Mouse (Mus musculus) limb, embryonic 10.5 days (tissue): ENCODE measurements around the gene Fzd5. TPM values are rescaled to one million over a fixed set of nuclear protein-coding genes. Genes with fewer than 3 reads are reported as not detected.

Experiments used
- DNase-seq: peaks from one replicate; pipeline ENCODE4 v3.0.0-alpha.2; 2017; ENCODE audit warnings: low spot score
- H3K27ac ChIP-seq: fragments of 300-500 bp; sonication (generic); 2 replicates; pipeline ENCODE4 v1.5.1; 2016; ENCODE audit warnings: mild to moderate bottlenecking
- H3K27me3 ChIP-seq: fragments of 300-500 bp; sonication (generic); 2 replicates; pipeline ENCODE4 v1.6.1; 2016; ENCODE audit warnings: low read depth, mild to moderate bottlenecking; ENCODE audit not compliant: poor library complexity, severe bottlenecking
- H3K36me3 ChIP-seq: fragments of 300-500 bp; sonication (generic); 2 replicates; pipeline ENCODE4 v1.6.1; 2016; ENCODE audit warnings: mild to moderate bottlenecking, moderate library complexity
- H3K4me1 ChIP-seq: fragments of 300-500 bp; sonication (generic); 2 replicates; pipeline ENCODE4 v1.6.1; 2016
- H3K4me3 ChIP-seq: fragments of 300-500 bp; sonication (generic); 2 replicates; pipeline ENCODE4 v1.5.1; 2016; ENCODE audit warnings: mild to moderate bottlenecking, moderate library complexity
- H3K9me3 ChIP-seq: fragments of 300-500 bp; sonication (generic); replicated peaks from 2 replicates; pipeline ENCODE4 v1.6.1; 2016; ENCODE audit warnings: mild to moderate bottlenecking
- WGBS: fragments of 180-500 bp; shearing (Covaris S2); methylation state at CpG from one replicate; pipeline ENCODE4 v1.1.7; 2016; 5-methylcytosine and 5-hydroxymethylcytosine counted together
- polyA plus RNA-seq: library from polyadenylated mRNA; unstranded; fragments of >200 nt; fragmentation: Nextera tagmentation; extraction: Ambion mirVana; gene quantifications from 2 replicates; pipeline ENCODE4 v1.2.1, GENCODE M21; 2016

Gene Fzd5
- polyA plus RNA-seq, 1 experiment from 2014 or later, result 0.29 TPM

GRCm38 (mm10) chr1:64731341-64732020 lies 6.1 kb downstream of the Fzd5 start:
- H3K36me3 ChIP-seq, result no peaks in the 10 kb centered on the region
- no peak overlapping the region for H3K4me3 ChIP-seq
- H3K27ac ChIP-seq, result no peak overlapping the region
- 65% methylated on average over 16 of the region's 16 CpGs for WGBS
- H3K27me3 ChIP-seq, result peaks cover 58% of the 10 kb centered on the region
- DNase-seq, result no peak
- peaks cover 20% of the 10 kb centered on the region for H3K4me1 ChIP-seq
- no peaks in the 10 kb centered on the region for H3K9me3 ChIP-seq

- no peak overlapping the region for H3K27ac ChIP-seq
- DNase-seq, result no peak
- H3K27me3 ChIP-seq, result peaks cover 44% of the 10 kb centered on the region
- H3K36me3 ChIP-seq, result peaks cover 6% of the 10 kb centered on the region
- 83% methylated on average over 4 of the region's 4 CpGs for WGBS
- H3K4me1 ChIP-seq, result peaks cover 6% of the 10 kb centered on the region
- H3K4me3 ChIP-seq, result no peak overlapping the region
- no peaks in the 10 kb centered on the region for H3K9me3 ChIP-seq
Measured at GRCm38 (mm10) chr1:64730046-64730445, 7.5 kb downstream of the Fzd5 start.

DNA sequence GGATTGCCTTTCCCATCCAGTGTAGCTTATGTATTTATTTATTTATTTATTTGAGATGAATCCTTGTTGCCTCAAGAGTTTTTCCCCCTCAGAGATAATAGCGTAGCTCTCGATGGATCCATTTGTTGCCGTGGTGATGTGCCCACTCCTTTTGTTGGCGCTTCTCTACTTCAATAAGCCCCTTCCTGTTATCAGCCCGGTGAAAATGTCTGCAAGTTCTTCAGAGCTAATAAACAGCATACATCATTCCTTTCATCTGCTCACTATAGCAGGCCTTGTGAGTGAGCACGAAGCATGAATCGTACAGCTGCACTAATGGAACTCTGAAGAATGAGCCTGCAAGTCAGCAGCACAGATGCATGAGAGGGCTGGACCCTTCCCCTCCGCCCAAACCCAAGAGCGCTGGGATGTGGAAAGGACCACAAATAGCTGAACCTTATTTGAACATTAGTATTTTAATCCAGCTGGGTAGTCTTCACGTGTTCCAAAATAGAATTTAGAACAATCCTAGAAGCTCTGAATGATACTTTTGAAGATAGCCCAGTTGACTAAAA lies 16.4 kb downstream of the Fzd5 start:
- no peak for DNase-seq
- WGBS, result 86% methylated on average over 10 of the region's 10 CpGs
- Histone ChIP-seq H3K9me3 (no peaks in the 10 kb centered on the region), H3K27me3 (no peaks in the 10 kb centered on the region), H3K4me3 (no peak overlapping the region), H3K36me3 (peaks cover 68% of the 10 kb centered on the region), H3K27ac (no peak overlapping the region), H3K4me1 (no peaks in the 10 kb centered on the region)

- peaks cover 75% of the 10 kb centered on the region for H3K36me3 ChIP-seq
- DNase-seq, result no peak
- H3K27ac ChIP-seq, result no peak overlapping the region
- H3K27me3 ChIP-seq, result no peaks in the 10 kb centered on the region
- H3K4me1 ChIP-seq, result no peaks in the 10 kb centered on the region
- no peak overlapping the region for H3K4me3 ChIP-seq
- H3K9me3 ChIP-seq, result no peaks in the 10 kb centered on the region
Measured at GRCm38 (mm10) chr1:64717504-64717903, 20.0 kb downstream of the Fzd5 start.

GRCm38 (mm10) chr1:64716589-64717304 lies 20.8 kb downstream of the Fzd5 start:
- Histone ChIP-seq H3K4me3 (no peak overlapping the region), H3K36me3 (peaks cover 71% of the 10 kb centered on the region), H3K4me1 (no peaks in the 10 kb centered on the region), H3K27me3 (no peaks in the 10 kb centered on the region), H3K27ac (no peak overlapping the region), H3K9me3 (no peaks in the 10 kb centered on the region)
- DNase-seq, result no peak
- WGBS, result 91% methylated on average over 7 of the region's 7 CpGs

DNA sequence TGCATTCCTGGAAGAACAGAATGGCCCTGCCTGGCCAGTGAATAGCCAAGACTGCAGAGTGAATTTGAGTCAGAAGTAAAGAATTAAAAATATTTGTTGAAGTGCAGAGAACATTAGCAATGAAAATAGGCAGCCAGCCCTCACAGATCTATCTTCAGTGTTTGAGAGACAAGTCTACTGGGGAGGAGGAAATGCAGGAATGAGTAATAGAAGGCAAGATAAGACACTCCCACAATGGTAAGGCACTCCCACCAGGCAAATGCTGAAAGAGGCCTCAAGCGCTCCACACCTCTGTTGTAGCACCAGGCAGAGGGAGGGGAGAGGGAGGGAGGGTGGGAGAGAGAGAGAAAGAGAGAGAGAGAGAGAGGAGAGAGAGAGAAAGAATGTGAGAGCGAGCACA lies 22.1 kb downstream of the Fzd5 start:
- 80% methylated on average over 2 of the region's 2 CpGs for WGBS
- Histone ChIP-seq H3K9me3 (no peaks in the 10 kb centered on the region), H3K4me3 (no peak overlapping the region), H3K27me3 (no peaks in the 10 kb centered on the region), H3K36me3 (peaks cover 60% of the 10 kb centered on the region), H3K4me1 (no peaks in the 10 kb centered on the region), H3K27ac (no peak overlapping the region)
- no peak for DNase-seq

DNA sequence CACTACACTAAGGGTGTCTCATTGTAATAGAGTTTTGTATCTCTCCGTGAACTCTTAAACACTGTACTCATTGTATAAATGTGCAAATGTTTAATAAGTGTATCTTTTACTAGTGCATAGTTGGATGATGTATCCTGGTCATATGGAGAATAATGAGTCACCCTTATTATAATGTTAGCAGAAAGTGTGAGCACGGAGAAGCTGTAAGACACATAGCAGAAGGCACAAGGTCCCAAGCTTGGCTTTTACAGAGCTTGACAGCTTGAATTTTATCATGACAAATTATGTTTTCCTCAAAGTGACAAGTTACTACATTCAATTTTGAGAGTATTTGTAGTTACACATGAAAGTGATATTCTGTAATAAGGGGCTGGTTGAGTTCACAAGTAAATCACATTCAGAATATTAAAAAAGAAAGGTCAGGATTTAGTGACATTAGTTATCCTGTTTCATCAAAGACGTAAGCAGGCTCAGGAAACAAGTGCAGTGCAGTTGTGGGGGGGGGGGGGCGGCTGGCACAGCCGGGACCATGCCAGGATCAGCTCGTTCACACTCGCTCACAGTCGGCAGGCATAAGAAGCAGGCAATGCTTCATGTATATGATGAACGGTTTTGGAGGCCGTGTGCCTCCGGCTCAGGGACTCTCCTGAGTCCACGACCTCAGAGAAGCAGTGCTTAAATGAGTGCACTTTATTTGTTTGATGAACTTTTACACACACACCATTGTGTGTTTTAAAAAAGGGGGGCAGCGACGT lies 25.4 kb downstream of the Fzd5 start:
- H3K4me3 ChIP-seq, result no peak overlapping the region
- H3K36me3 ChIP-seq, result peaks cover 48% of the 10 kb centered on the region
- H3K27ac ChIP-seq, result no peak overlapping the region
- no peaks in the 10 kb centered on the region for H3K4me1 ChIP-seq
- no peaks in the 10 kb centered on the region for H3K9me3 ChIP-seq
- no peak for DNase-seq
- H3K27me3 ChIP-seq, result no peaks in the 10 kb centered on the region
- 88% methylated on average over 14 of the region's 14 CpGs for WGBS

- 29% methylated on average over 2 of the region's 2 CpGs for WGBS
- Histone ChIP-seq H3K36me3 (peaks cover 36% of the 10 kb centered on the region), H3K27ac (no peak overlapping the region), H3K9me3 (no peaks in the 10 kb centered on the region), H3K27me3 (no peaks in the 10 kb centered on the region), H3K4me3 (no peak overlapping the region), H3K4me1 (no peaks in the 10 kb centered on the region)
- no peak for DNase-seq
Measured at GRCm38 (mm10) chr1:64709891-64710290, 27.7 kb downstream of the Fzd5 start.

- no peaks in the 10 kb centered on the region for H3K4me1 ChIP-seq
- DNase-seq, result no peak
- no peaks in the 10 kb centered on the region for H3K27me3 ChIP-seq
- 88% methylated on average over 2 of the region's 2 CpGs for WGBS
- H3K27ac ChIP-seq, result no peak overlapping the region
- H3K4me3 ChIP-seq, result no peak overlapping the region
- peaks cover 43% of the 10 kb centered on the region for H3K36me3 ChIP-seq
- no peaks in the 10 kb centered on the region for H3K9me3 ChIP-seq
Measured at GRCm38 (mm10) chr1:64706610-64707009, 30.9 kb downstream of the Fzd5 start.

DNA sequence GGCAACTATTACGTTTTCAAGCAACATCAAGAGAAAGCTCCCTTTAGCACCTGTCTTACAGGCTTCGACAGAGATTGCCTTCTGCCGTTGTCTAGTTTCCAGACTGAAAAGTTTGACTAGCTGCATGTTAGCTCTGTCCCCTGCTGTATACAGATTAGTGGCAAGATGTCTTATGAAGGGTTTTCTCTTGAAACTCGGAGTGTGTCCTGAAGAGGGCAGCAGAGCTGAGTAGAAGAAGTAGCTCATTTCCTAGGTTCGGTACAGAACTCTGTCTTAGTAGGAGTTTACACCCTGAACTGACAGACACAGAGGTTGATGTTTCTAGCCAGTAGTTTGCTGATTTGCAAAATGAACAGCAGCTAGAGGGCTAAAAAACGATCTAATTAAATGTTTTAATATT lies 32.3 kb downstream of the Fzd5 start:
- Histone ChIP-seq H3K27me3 (no peaks in the 10 kb centered on the region), H3K4me1 (no peaks in the 10 kb centered on the region), H3K9me3 (no peaks in the 10 kb centered on the region), H3K27ac (no peak overlapping the region), H3K36me3 (peaks cover 51% of the 10 kb centered on the region), H3K4me3 (no peak overlapping the region)
- DNase-seq, result no peak
- 57% methylated on average over 6 of the region's 6 CpGs for WGBS

- DNase-seq, result no peak
- 90% methylated on average over 3 of the region's 3 CpGs for WGBS
- H3K27ac ChIP-seq, result no peak overlapping the region
- no peaks in the 10 kb centered on the region for H3K27me3 ChIP-seq
- no peaks in the 10 kb centered on the region for H3K9me3 ChIP-seq
- no peaks in the 10 kb centered on the region for H3K4me1 ChIP-seq
- no peak overlapping the region for H3K4me3 ChIP-seq
- peaks cover 39% of the 10 kb centered on the region for H3K36me3 ChIP-seq
Measured at GRCm38 (mm10) chr1:64701780-64702179, 35.8 kb downstream of the Fzd5 start.

DNA sequence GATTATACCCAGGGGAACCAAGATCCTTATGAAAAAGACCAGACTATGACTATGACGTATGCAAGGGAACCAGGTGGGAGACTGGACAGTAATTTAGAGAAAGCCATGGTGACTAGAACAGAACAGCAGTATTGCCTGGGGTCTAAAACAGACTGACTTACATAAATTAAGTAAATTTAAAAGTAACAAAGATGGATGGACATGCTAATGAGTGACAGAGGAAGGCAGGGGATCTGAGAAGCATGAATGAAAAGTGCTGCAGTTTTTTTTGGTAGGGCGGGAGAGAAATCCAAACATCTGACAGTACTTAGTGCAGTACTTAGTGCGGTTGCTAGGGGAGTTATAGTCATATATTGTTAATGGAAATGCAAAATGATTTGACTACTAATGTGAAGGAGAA lies 42.4 kb downstream of the Fzd5 start:
- DNase-seq, result no peak
- no peak overlapping the region for H3K4me3 ChIP-seq
- H3K27ac ChIP-seq, result no peak overlapping the region
- no peaks in the 10 kb centered on the region for H3K36me3 ChIP-seq
- 84% methylated on average over 3 of the region's 3 CpGs for WGBS
- no peaks in the 10 kb centered on the region for H3K9me3 ChIP-seq
- H3K27me3 ChIP-seq, result no peaks in the 10 kb centered on the region
- H3K4me1 ChIP-seq, result peaks cover 17% of the 10 kb centered on the region

- no peaks in the 10 kb centered on the region for H3K27me3 ChIP-seq
- H3K27ac ChIP-seq, result peak overlapping the region; percentile 86
- peaks cover 32% of the 10 kb centered on the region for H3K4me1 ChIP-seq
- WGBS, result 4% methylated on average over 9 of the region's 9 CpGs
- peak overlapping the region; percentile 80 for H3K4me3 ChIP-seq
- no peaks in the 10 kb centered on the region for H3K36me3 ChIP-seq
- H3K9me3 ChIP-seq, result no peaks in the 10 kb centered on the region
- DNase-seq, result no peak
Measured at GRCm38 (mm10) chr1:64691581-64691980, 46.0 kb downstream of the Fzd5 start.
